Mouse (Mus musculus): ENCODE data around the gene Gp1ba.
A peak's percentile ranks its signal among the peaks of the same experiment; 100 is the strongest.

The Gp1ba gene

DNA sequence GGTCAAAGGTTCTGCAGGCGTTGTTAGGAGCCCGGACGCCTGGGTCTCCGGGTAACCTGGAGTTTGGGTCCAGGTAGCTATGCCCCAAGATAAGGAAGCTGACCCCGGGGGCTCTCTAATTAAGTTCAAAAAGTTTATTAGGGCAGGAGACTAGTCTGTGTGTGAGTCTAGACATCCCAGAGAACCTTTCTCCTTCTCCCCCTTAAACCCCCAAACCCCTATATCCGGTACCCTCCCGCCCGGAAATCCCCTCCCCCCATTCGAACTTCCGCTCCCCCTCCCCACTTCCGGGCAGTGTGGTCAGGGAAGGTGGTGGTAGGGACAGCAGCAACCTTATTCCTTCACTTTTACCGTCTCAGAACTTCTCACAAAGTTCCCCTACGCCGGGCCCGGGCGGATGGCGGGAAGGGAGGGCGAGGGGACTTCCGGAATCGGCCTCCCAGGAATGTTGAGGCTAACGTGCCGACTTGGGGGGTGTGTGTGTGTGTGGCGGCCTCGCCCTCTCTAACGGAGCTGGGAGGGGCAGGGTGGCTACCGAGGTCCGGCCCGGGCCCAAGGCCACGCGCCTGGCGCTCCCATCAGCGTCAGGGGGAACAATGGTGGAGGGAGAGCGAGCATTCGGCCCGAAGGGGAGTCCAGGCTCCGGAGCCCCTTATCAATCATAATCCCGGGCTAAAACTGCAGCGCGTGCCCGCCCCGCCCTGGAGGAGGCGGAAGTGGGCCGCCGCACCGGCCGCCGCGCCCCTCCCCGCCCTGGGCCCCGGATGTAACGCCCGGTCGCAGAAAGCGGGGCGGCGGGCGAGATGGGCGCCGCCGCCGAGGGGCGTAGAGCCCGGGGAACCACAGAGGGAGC is 14.6 kb downstream of the Gp1ba start:
- DNase-seq (ENCODE audit: low spot score): peak; percentile 64

DNA sequence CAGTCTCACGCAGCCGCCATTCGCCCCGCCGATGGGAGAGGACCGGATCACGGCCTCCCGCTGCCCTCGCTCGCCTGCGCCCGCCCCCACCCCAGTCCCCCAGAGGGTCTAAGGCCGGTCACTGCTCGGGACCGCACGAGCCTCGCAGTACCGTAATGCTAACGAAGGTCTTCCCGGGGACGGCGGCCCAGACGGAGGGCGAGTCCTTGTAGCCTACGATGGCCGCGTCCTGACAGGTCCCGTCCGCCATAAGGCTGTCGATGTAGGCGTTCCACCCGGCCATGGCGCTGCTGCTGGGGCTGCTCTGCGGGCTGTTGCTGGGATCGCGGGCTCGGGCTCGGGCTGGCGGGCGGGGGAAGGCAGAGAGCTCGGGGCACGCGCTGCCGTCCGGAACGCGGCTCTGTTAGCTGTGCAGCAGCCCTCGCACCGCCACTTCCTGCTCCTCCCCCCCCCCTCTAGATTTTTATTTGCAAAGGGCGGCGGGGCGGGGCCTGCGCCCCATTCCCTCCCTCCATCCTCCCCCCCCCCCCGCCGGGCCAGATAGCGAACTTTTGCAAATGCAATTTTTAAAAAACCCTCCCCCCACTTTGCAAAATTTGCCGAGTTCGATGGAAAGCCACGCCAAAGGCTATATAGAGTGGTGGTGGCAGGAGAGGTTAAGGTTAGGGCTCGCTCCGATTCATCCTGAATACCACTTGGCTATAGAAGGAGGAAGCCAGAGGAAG is 15.4 kb downstream of the Gp1ba start, which contains the start of gene Pfn1:
Gene Pfn1 (minus strand): TSS at position 447 of the 725 bp plus-strand sequence.
- DNase-seq (ENCODE audit: low spot score): peak; percentile 59

DNA sequence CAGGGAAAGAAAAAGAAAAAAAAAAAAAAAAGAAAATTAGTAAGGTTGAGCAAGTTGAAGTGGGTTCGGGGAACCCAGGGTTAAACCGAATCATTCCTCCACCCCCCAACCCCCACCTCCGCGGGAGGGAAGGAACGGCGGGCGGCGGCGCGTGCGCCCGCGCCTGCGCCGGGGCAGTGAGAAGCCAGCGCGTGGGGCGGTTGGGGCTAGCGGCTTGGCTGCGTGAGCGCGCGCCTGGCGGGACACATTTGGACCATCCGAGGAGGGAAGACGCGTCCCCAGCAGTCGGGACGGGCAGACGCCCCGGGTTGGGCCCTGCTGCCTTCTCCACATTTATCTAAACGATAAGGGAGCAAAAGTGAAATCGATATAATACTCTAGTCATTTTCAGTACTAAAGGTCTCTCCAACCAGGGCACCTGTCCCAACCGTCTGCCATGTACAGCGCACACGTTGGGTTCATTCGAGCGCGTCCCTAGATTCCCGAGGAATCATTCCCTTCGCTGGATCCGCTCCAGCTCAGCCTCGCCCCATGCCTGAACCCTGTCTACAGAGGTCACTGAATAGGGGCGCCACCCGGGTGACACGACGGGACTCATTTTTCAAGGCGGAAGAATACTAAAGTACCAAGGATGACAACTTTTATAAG is 16.1 kb downstream of the Gp1ba start:
- DNase-seq (ENCODE audit: low spot score): peak; percentile 78

DNA sequence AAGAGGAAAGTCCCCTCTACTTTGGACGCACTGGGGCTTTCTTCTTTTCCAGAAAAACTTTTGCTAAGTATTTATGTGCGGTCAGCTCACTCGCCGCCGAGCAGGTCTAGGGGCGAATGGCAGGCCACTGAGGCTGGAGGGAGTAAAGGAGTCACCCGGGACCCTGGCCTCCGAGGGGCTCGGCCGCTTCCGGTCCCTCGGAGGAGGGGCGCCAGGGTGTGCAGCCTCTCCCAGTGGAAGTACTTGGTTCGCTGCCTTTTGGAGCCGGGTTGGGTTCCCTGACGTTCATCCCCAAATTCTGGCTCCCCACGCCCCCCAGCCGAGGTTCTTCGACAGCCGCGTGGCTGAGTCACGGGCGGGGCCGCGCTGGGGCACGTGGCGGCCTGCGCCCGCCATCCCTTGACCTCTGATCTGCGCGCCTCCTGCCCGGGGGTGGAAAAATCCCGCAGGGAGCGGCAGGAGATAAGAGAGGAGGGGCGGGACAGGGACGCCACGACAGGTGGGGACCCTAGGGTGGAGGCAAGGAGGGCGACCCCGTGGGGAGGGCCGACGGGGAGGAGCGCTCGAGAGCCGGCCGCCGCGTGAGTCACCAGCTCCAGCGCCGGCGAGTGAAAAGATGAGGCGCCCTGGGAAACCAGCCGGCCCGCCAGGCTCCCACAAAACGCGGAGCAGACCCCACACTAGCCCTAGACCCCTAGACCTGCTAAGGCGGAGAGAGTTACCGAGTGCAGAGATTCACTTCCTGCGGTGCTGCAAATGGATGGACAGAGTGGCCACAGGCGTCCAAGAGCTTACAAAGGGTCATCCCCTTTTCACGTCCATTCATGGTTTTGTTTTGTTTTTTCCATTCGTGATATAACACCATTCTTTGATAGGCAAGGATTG is 16.9 kb downstream of the Gp1ba start:
- peak; percentile 44 for DNase-seq (ENCODE audit: low spot score)

DNA sequence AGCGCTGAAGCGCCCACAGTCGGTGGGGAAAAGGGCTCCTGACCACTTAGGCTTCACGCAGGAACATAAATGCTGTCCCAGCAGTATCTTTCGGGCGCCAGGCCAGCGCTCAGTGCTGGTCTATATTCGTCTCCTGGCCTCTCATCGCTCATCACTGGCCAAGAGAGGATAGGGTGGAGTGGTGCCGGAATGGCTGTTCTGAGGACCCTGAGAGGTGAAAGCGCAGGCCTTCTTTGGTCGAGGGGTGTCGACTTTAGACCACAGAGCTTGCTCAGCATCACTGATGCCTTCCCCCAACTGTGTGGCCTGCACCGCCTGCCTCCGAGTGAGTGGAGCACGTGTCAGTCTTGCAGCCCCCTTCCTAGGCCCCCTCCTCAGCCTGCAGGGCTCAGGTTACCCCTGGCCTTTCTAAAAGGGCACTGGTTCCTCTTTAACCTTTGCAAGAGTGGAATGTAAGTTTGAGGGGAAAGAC is 17.6 kb downstream of the Gp1ba start:
- DNase-seq (ENCODE audit: low spot score): no peak

DNA sequence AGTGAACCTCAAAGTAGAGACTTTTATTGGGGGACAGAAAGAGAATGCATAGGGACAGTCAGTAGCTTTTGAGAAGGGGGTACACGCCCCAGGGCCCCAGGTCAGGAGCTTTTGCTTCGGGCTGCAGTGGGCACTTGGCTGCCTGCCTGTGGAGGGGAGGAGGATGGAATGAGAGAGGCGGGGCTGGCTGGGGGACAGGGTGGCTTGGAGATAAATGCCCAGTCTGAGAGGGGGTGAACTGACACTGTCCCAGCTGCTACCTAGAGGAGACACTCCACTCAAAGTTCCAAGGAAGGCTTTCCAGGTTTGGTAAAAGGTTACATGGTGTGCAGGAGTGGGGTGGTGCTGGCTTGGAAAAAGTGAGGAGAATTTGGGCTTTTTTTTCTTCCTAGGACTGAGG is 18.0 kb downstream of the Gp1ba start, which contains the start of gene Eno3:
Gene Eno3 (plus strand): TSS at position 239 of the 400 bp plus-strand sequence.
- no peak for DNase-seq (ENCODE audit: low spot score)

DNA sequence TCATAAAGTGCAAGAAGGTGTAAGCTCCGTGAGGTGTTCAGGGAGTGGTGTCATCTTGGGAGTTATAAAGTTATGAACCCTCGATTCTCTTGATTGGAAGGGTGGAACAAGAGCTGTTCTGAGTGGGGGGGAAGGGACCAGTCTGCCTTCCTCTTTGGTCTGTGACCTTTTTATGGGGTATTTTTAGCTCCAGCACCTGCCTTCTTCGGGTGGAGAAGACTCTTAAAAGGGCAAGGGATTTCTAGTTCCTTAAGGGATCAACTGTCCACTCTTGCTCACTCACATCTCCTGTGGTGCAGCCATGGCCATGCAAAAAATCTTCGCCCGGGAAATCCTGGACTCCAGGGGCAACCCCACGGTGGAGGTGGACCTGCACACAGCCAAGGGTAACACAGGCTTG is 18.7 kb downstream of the Gp1ba start:
- DNase-seq (ENCODE audit: low spot score): no peak

DNA sequence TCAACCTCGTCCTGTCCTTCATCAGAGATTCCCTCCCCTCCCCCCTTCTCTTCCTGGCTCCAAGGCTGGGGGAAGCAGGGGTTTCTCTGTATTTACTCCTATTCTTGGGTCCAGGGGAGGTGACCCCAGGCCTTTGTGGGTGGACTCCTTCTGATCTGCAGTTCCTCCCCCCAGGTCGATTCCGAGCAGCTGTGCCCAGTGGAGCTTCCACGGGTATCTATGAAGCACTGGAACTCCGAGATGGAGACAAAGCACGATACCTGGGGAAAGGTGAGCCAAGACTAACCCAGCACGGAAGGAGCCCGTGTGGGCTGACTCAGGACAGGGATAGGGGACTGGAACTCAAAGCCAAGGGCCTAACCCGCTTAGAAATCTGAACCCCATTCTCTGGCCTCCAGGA is 19.1 kb downstream of the Gp1ba start:
- DNase-seq (ENCODE audit: low spot score): no peak

DNA sequence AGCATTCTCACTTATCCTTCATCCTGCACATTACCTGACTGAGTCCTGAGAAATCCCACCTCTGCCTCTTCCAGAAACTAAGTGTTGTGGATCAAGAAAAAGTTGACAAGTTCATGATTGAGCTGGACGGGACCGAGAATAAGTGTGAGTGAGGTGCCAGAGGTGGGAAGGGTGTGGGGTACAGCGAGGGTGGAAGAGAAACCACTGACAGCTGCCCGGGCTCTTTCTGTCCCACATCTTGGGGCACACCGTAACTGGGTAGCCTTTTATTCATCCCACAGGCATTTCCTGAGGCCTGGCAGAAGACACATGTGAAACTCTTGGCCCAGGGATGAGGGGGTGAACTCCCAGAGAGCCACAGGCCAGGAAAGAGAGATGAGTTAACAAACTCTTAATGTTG is 19.6 kb downstream of the Gp1ba start:
- DNase-seq (ENCODE audit: low spot score): no peak

DNA sequence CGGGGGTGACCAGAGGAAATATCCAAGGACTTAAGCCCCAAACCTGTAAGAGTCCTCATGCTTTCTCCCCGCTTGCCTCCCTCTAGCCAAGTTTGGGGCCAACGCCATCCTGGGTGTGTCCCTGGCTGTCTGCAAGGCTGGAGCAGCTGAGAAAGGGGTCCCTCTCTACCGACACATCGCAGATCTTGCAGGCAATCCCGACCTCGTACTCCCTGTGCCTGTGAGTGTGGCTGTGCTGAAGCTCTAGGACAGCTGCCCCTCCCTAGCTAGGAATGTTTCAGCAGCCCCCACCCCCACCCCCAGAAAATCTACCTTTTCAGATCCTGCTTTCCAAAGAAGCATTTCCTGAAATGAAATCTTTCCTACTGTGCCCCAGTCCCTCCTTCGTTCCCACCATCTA is 20.0 kb downstream of the Gp1ba start:
- no peak for DNase-seq (ENCODE audit: low spot score)

DNA sequence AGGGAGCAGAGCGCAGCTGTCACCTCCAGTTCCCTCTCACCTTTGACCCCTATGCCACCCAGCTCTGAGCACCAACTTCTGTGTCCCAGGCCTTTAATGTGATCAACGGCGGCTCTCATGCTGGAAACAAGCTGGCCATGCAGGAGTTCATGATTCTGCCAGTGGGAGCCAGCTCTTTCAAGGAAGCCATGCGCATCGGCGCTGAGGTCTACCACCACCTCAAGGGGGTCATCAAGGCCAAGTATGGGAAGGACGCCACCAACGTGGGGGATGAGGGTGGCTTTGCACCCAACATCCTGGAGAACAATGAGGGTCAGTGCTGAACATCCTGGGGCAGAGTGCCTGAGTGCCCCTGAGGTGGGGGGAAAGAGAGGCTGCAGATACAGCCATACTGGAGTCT is 21.6 kb downstream of the Gp1ba start:
- DNase-seq (ENCODE audit: low spot score): no peak

DNA sequence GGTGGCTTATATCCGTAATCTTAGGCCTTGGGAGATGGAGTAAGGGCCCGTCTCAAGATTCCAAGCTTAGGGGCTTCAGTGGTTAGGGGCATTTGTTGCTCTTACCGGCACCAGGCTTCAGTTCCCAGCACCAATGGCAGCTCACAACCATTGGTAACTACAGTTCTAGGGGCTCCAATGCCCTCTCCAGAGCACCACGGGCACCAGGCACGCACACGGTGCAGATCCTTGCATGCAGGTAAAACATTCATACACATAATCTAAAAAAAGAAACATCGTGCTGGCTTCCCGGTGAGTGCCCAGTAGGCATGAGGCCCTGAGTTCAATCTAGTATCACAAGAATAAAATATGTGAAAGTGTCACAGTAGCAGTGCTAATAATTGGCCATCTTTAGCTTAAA is 24.2 kb downstream of the Gp1ba start:
- no peak for DNase-seq (ENCODE audit: low spot score)

DNA sequence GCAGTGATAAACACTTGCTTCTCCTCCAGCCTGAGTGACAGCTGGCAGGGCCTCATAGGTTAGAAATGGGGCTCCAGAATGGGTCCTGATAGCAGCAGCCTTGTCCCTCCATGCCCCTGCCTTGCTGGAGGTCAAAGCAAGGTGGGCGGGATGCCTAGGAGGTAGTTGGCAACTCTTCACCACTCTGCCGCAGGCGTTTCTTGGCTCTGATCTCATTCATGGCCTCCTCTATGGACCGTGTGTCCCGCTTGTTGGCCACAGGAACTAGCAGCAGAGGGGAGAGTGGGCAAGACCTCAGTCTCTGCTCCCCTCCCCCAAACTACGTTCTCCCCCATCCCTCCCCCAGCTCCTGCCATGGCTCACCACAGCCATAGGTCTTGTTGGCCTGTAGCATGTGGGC is 25.0 kb downstream of the Gp1ba start:
- DNase-seq (ENCODE audit: low spot score): no peak

DNA sequence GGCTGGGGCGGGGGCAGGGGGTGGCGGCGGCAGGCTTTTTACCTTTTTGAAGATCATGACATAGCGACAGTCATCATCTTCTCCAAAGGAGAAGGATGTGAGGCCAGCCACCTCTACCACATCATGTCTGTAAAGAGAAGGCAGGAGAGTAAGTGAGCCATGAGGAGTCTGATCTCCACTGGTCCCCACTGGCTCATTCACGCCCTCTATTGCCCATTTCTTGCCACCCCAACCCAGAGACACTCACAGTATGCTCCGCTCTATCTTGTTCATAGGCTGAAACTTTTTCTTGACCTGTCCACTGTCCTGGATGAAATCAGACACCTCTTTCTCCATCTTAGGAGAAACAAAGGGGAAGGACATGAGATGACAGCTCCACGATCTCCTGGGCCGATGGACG is 25.8 kb downstream of the Gp1ba start:
- DNase-seq (ENCODE audit: low spot score): no peak

DNA sequence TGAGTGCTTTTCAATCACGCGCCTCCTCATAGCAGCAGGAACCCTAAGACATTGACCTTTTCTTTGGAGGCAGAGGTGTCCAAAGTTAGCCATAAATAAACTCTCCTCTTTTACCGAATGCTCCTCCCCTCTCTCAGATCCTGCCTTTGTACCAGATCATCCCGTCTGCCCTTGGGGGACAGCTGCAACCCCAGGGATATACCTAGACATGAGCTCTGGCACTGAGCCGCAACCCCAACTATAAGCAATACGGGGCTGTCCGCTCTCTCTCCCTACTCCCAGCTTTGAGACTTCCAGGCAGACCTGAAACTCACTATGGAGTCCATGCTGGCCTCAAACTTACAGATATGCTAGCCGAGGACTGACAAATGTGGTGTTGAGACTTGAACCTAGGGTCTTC is 27.8 kb downstream of the Gp1ba start:
- no peak for DNase-seq (ENCODE audit: low spot score)

DNA sequence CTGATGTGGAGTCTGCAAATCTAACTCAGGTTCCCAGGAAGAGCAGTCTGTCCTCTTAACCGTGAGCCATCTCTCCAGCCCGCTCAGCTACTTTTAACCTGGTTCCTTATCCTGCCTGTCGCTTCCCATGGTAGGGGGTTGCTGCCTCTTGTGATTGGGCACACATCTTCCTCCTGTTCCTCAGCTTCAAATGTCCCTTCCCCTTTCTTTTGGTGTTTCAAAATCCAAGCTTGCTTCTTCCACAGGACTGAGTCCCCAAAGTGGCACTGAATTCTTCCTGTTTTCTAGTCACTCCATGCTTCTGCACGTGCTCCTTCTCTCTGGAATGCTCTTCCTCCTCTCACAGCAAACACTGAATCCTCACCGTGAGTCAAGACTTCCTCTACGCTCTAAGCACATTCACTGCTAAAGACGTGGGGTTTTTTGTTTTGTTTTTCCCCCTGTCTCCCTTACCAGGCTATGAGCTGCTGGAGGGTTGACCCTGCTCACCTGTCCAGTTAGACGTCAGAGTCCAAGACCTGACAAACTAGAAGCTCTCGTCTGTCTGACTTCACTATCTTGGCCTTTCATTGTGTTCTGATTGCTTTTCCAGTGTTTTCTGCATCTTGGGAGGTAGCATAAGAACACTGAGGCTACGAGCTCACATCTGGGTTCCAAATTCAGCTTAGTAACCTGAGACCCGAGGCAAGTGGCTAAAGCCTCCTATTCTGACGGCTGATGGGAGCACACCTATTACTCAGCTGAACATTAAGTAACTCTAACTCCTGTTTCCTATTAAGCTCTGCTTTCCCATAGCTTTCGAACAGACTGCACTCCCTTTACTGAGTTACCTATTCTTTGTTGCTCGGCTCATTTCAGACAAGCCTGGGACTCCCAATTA is 28.6 kb downstream of the Gp1ba start:
- no peak for DNase-seq (ENCODE audit: low spot score)

DNA sequence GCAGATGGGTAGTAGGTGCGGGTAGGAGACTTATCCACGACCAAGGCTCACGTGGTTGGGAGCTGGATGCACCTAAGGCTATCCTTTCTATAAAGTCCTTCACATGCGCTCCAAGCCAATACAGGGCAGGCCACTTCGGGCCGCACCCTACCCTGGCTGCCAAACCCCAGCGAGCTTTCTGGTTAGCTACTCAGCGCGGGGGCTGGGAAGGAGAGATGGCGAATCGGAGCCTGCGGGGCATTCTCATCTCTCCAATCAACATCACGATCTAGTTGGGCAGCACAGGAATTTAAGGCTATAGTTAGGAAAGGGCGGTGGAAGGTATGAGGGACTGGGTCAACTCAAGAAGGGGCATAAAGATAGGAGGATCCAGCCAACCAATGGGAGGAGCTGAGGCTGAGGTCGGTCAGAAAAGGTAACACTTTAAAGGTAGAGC is 29.4 kb downstream of the Gp1ba start:
- no peak for DNase-seq (ENCODE audit: low spot score)

DNA sequence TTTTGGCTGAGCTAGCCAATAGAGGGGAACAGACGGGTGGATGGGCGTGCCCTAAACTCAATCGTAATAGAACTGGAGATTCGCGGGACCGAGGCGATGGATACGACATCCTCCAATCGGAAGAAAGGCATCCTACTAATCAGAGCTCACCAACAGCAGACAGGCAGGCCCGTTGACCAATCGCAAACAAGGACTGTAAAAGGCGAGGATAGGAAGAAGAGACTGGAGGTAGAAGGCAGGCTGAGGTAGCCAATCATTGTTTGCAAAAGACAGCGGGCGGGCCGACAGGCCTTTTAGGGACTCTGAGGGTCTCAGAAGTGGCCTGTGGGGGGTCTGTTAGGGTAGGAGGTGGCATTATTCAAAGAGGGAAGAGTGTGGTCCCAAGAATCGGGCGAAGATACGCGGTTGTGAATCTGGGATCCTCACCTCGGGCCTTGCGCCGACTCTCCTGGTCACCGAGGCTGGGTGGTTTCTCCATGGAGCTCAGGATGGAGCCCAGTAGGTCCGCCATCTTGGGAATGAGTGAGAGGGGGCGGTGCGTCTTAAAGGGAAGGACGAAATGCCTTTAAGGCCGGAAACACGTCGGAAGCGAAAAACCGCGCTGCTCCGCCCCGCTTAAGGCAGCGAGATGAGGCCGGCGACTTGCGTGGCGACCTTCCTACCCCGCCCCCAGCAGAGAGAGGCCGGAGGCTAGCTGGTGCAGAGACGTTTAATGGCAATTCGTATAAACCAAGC is 30.0 kb downstream of the Gp1ba start, which contains the start of gene Spag7:
Gene Spag7 (minus strand): TSS at position 646 of the 735 bp plus-strand sequence.
- DNase-seq (ENCODE audit: low spot score): peak; percentile 100

DNA sequence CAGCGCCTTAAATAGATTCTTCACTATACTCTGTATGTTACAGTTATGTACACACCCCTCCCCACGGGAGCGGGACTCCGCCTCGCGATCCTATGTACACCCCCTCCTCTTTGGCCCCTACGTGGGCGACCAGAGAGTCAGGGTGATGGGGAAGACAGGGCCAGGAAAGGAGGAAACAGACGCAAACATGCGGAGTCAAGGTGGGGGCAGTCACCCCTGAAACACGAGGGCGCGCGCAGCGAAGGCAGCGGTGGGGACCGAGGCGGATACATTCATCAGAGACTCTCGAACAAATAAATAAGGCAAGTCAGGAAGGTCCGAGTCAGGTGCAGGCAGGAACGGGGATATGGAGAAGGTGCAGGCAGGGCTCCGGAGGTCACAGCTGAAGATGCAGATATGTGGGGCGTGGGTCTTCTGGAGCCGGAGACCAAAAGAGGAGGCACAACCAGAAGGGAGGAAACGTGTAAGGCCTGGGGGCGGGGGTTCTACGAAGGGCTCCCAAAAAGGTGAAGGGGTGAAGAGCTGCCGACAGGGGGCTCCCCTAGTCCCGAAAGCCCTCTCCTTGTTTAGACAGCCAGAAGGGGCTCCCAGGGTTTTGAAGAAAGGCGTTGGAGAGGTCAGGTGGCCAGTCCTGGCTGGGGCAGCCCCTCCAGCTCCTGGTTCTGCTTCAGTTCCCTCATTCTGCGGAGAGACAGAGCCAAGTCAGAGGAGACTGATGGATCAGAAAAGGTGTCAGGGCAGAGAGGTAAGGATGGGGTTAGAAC is 30.8 kb downstream of the Gp1ba start:
- DNase-seq (ENCODE audit: low spot score): peak; percentile 81
